Mouse (Mus musculus): Measurements from ENCODE around the gene Map2k5. TPM values are rescaled to one million over a fixed set of nuclear protein-coding genes. Genes with fewer than 3 reads are reported as not detected.

Gene Map2k5
- total RNA-seq, 2 experiments from 2014 or later, result 30.7 to 31.2 TPM

- H3K4me3 ChIP-seq, result no peak overlapping the region
- TF ChIP-seq CTCF (IDR thresholded peaks at IDR 0.05), result no peak
- no peak overlapping the region for H3K27ac ChIP-seq
- DNase-seq (ENCODE audit: extremely low spot score in 1 of 2, low spot score in 2 of 2), result no peak
- intact Hi-C loops (cut with DNase I), result no loop called here
These were observed 129.5 kb downstream of the Map2k5 start for GRCm38 (mm10) chr9:63248095-63248787.

GRCm38 (mm10) chr9:63246568-63247169 is 131.0 kb downstream of the Map2k5 start:
- DNase-seq (ENCODE audit: extremely low spot score in 1 of 2, low spot score in 2 of 2), result no peak
- no peak overlapping the region for H3K27ac ChIP-seq
- TF ChIP-seq CTCF (IDR thresholded peaks at IDR 0.05), result no peak
- no peak overlapping the region for H3K4me3 ChIP-seq
- intact Hi-C loops (cut with DNase I), result no loop called here

DNA sequence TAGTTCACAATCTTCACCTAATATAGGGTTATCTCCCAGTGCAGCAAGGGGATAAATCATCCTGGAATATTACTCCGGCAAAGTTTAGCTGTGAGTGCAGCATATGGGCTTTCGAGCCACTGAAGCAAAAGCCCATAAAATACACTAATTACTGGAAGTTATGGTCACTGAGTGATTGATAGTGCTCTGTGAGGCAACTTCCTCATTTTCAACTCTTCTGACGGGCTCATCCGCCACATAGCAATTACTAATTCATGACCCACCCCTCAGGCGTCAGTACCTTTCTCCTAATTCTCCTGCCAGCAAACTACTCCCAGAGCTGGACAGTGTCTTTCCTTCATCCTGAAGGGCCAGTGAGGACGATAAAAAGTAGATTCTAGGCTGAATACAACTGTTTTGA is 135.7 kb downstream of the Map2k5 start:
- Histone ChIP-seq H3K27ac (no peak overlapping the region), H3K4me3 (no peak overlapping the region)
- intact Hi-C loops (cut with DNase I), result no loop called here
- TF ChIP-seq CTCF (IDR thresholded peaks at IDR 0.05), result no peak
- no peak for DNase-seq (ENCODE audit: extremely low spot score in 1 of 2, low spot score in 2 of 2)

DNA sequence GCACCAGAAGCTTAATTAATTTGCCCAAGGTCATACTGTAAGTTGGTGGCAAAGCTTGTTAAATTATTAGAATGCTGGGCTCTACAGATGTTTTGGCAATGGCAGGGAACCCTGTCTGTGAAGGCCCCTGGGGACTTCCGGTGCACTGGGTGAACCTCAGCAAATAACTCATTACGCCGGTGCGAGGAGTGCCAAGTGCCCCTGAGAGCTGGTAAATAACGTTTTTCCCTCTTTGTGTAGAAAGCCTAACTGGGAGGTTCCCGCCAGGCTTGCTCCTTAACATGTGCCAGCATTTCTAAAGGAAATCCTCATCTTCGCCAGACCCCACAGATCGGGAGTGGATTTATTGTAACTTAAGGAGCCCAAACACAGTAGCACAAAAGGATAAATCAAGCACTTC is 136.5 kb downstream of the Map2k5 start:
- no peak for DNase-seq (ENCODE audit: extremely low spot score in 1 of 2, low spot score in 2 of 2)
- no peak overlapping the region for H3K27ac ChIP-seq
- H3K4me3 ChIP-seq, result no peak overlapping the region
- no peak for TF ChIP-seq CTCF (IDR thresholded peaks at IDR 0.05)
- intact Hi-C loops (cut with DNase I), result no loop called here

DNA sequence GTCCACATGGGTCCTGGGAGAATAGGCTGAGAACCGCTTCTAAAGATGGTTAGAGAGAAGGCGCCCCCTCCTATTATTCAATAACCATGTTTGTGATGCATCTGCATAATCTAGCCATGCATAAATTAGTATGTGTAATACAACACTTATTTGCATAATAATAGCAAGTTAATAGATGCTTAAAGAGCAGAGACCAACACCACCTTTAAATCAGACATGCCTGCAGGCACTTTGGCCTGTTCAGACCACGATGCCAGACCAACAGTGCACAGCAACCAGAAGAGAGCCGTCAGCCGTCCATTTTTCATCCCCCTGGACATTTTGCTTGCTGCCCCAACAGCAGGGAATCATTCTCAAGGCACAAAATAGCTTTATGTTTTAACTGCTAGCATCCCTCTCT is 143.3 kb downstream of the Map2k5 start:
- no peak for TF ChIP-seq CTCF (IDR thresholded peaks at IDR 0.05)
- H3K4me3 ChIP-seq, result no peak overlapping the region
- intact Hi-C loops (cut with DNase I), result no loop called here

DNA sequence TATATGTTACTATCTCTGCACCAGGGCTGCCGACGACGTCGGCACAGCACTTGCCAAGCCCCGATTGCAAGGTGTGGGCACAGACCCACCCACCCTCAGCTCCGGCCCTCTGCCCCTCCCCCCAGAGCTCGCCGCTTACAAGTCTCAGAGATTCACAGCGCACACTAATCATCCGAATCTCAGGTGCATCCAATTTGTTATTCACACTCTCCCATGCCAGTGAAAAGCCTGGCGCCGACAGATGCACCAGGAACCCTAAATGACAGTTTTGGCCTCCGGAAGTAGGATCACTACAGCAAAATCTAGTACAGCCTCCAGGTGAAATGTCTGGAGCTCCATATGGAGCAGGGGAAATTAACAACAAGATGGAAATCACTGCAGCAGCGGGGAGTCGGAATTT is 147.4 kb downstream of the Map2k5 start:
- Histone ChIP-seq H3K27ac (no peak overlapping the region), H3K4me3 (no peak overlapping the region)
- no peak for DNase-seq (ENCODE audit: extremely low spot score in 1 of 2, low spot score in 2 of 2)
- intact Hi-C loops (cut with DNase I), result no loop called here
- no peak for TF ChIP-seq CTCF (IDR thresholded peaks at IDR 0.05)

More for the DNA sequence above, 143.3 kb downstream of the Map2k5 start:
- H3K27ac ChIP-seq, result no peak overlapping the region
- DNase-seq (ENCODE audit: extremely low spot score in 1 of 2, low spot score in 2 of 2), result no peak

DNA sequence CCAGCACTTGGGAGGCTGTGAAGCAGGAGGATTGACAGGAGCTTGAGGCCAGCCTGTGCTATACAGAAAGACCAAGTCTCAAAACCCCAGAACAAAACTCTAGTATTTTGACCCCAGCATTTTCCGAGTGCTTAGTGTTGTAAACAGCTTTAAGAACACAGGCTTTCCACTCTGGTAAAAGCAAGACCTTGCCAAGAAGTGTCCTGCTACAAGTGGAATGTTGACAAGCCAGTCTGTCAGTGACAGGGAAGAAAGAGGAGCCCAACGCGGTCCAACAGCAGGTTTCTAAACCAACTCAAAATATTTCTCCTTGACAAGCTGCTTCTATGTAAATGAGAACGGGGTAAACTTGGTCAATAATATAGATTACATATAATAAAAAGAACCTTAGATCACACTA is 148.6 kb downstream of the Map2k5 start:
- no peak overlapping the region for H3K27ac ChIP-seq
- TF ChIP-seq CTCF (IDR thresholded peaks at IDR 0.05), result no peak
- no peak for DNase-seq (ENCODE audit: extremely low spot score in 1 of 2, low spot score in 2 of 2)
- intact Hi-C loops (cut with DNase I), result no loop called here
- H3K4me3 ChIP-seq, result no peak overlapping the region

DNA sequence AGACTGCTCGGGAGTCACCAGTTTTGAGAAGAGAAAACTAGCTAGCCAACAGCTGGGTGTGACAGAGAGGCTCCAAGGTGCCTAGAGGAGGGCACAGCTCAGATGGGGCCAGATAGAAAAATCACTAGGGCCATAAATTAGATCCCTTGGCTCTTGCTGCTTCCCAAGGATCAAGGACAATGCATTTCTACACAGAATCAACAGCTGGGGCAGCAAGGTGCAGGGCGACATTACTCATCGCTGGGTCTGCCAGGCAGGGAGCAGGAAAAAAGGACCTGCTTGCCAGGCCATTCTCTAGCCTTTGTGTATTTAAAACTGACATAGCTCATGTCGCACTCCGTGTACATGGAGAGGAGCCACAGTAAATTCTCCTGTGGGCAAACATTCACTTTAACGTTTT is 155.5 kb downstream of the Map2k5 start:
- intact Hi-C loops (cut with DNase I), result no loop called here
- H3K4me3 ChIP-seq, result no peak overlapping the region
- no peak overlapping the region for H3K27ac ChIP-seq
- DNase-seq (ENCODE audit: extremely low spot score in 1 of 2, low spot score in 2 of 2), result no peak
- no peak for TF ChIP-seq CTCF (IDR thresholded peaks at IDR 0.05)

DNA sequence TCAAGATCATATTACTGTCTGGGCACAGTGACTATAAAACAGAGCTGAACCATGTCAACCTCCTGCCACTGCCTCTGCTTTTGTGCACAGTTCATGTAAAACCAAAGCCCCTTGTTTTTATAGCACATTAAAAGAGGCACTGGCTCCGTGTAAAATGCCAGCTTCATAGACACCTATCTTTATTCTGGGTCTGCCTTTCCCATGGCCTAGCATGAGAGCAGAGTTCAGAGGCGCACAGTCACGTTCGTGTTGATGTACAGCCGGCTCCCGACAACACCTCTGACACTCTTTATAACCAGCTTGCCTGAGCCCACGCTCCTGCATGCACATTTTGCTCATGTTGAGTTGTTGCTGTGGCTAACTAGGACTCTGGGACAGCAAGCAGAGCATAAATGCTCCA is 157.9 kb downstream of the Map2k5 start:
- DNase-seq (ENCODE audit: extremely low spot score in 1 of 2, low spot score in 2 of 2), result no peak

DNA sequence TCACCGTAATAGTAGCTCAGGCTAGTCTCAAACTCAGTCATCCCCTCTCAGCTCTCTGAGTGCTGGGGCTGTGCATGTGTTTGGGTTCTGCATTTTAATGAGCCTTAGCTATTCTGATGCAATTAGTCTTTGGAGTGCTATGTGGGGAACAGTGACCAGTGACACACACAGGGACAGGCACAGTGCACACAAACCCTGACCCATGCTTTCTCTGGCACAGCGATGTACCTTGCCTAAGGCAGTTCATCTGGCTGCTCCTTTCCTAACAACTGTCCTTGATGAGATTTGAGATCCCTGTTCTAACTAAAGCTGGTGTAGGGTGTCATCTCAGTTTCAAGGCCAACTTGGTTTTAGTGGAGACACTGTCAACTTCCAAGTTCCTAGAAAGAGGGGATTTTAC is 162.7 kb downstream of the Map2k5 start:
- no peak for DNase-seq (ENCODE audit: extremely low spot score in 1 of 2, low spot score in 2 of 2)
- intact Hi-C loops (cut with DNase I), result no loop called here
- TF ChIP-seq CTCF (IDR thresholded peaks at IDR 0.05), result no peak

More for the DNA sequence above, 157.9 kb downstream of the Map2k5 start:
- Histone ChIP-seq H3K27ac (no peak overlapping the region), H3K4me3 (no peak overlapping the region)
- no peak for TF ChIP-seq CTCF (IDR thresholded peaks at IDR 0.05)
- intact Hi-C loops (cut with DNase I), result no loop called here

GRCm38 (mm10) chr9:63206769-63207276 is 170.9 kb downstream of the Map2k5 start:
- H3K27ac ChIP-seq, result no peak overlapping the region
- H3K4me3 ChIP-seq, result no peak overlapping the region
- intact Hi-C loops (cut with DNase I), result no loop called here
- DNase-seq (ENCODE audit: extremely low spot score in 1 of 2, low spot score in 2 of 2), result no peak
- TF ChIP-seq CTCF (IDR thresholded peaks at IDR 0.05), result no peak

More for the DNA sequence above, 162.7 kb downstream of the Map2k5 start:
- H3K27ac ChIP-seq, result no peak overlapping the region
- H3K4me3 ChIP-seq, result no peak overlapping the region

GRCm38 (mm10) chr9:63203461-63203860 is 174.2 kb downstream of the Map2k5 start:
- no peak overlapping the region for H3K4me3 ChIP-seq
- no peak for TF ChIP-seq CTCF (IDR thresholded peaks at IDR 0.05)
- no peak for DNase-seq (ENCODE audit: extremely low spot score in 1 of 2, low spot score in 2 of 2)
- intact Hi-C loops (cut with DNase I), result no loop called here
- H3K27ac ChIP-seq, result no peak overlapping the region

Measured in left cerebral cortex, adult 2 months (tissue).